Mouse (Mus musculus) kidney, postnatal 10 days (tissue): ENCODE measurements at regions not wholly inside any gene's neighbourhood (a gene's known extent, or its start where the extent isn't known, plus 50 kb on each side); places are given as distances from the start of the nearest gene placed in this dataset.

Source experiments
- DNase-seq: peaks from one replicate; pipeline ENCODE4 v3.0.0; 2021; ENCODE audit warnings: mixed read lengths

DNA sequence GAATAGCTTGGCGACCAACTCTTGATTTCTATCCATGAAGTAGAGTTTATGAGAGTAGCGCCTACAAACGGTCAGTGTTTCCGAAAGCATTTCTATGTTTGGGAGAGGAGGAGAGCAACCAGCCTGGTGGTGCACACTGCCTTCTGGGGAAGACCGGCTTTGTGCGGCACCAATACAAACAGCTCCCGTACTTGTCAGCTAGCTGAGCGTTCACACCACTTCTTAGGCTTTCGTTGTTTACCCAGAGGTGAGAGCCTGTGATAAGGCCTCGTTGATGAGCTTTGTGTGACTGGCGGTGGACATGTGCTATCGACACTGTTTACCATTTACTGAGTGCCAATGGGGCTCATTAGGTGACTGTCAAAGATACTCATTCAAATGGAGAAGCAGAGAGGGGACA, 162.0 kb downstream of the Chic2 start:
- no peak for DNase-seq

- peak; percentile 20 for DNase-seq
Measured at GRCm38 (mm10) chr5:74880669-74881226, 163.8 kb downstream of the Chic2 start.

DNA sequence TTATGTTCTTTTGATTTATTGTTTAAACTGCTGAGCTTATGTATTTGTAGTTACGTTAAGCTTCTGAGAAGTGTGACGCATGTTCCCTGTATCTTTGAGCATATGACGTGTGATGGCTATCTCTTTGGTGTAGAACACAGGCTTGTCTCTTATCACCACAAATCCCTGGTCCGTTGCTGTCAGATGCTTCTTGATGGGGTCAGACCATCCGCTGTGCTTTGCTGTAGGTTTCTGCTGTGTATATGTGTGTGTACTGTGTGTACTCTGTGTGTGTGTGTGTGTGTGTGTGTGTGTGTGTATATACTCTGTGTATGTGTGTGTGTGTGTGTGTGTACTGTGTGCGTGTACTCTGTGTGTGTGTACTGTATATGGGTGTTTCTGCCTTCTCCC, 164.5 kb downstream of the Chic2 start:
- DNase-seq: no peak

DNA sequence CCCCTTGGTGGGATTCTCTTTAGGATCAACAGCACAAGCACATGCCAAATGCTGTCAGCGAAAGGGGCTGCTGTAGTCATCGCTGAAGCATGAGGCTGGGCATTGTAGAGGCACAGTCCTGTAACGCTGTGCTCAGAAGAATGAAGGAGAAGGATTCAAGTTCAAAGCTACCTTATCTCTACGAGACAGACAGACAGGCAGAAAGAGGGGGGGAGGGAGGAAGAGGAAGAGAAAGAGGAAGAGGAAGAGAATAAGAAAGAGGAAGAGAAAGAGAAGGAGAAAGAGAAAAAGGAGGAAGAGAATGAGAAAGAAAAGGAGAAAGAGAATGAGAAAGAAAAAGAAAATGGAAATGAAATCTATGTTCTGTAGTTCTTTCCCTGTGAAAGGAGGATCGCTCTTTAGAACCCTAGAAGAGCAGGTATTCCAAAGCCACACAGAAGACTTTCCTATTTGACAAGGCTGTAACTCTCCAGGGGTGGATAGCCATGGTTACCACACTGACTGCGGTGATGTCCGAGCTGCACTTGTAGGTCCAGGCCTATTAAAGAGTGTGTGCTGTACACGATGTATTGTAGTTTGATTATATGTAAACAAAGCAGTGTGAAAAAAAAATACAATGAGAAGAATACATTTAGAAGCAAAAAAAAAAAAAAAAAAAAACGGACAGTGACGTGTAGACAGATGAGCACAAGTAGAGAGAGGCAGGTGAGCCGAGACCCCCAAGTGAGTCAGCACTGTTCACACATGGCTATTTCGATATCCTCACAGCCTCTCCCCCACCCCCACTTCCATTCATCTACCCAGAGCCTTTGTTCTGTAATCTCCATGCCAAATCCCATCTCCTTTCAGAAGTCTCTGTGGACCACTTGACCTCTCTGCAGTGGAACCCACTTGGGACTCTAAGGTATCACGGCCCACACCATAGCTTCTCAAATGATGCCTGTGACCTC, 165.2 kb downstream of the Chic2 start:
- no peak for DNase-seq

DNA sequence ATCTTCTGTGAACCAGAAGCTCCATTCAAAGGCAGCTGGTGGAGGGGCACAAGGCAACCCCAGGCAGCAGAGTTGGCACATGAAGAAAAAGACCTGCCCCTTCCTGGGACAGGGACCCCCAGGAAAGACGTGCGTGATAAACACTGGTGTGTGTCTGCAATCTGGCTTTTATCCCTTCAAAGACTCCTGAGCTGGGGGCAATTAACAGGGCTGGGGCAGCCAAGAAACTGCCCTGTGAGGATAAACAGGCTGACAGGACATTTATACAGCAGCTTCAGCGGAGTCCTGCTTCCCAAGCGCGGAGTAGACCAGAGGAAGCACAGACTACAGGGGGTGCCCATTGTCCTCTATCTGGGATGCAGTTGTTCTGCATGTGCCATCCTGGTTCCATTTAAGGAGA, 167.0 kb downstream of the Chic2 start:
- DNase-seq: no peak

DNA sequence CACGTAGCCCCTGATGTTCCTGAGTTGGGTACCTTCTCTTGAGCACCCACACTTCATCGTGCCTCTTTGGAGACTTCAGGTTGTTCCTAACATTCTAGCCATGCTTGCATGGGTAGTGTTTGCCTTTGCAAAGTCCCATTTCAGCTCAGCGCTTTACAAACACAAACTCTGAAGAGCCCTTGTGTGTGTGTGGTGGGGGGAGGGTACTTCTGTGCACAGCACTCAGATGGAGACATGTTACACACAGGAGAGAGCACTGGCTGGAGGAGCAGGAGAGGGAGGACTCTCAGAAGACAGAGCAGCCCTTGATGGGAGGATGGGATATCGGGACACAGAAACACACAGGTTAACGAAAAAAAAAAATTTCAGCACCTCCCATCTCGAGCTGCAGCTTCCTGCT, 167.4 kb downstream of the Chic2 start:
- no peak for DNase-seq

DNA sequence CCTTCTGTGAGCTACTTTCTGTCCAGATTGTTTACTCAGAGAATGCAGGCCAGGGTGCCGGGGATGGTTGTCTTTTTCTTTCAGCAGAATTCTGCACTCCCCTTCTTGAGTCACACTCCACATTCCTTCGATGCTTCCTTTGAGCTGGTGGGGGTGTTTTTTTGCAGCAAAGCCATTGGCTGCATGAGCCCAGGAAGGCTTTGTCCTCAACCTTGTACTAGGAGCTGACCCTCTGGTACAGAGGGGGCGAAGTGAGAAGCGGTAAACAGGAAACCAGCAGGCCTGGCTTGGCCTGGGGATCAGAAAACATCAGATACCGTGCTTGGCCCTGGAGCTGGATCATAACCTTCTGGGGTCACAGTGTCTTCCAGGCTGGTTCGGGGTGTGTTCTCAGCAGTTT, 169.9 kb downstream of the Chic2 start:
- peak; percentile 26 for DNase-seq

- no peak for DNase-seq
Measured at GRCm38 (mm10) chr5:74870615-74871014, 167.9 kb upstream of the Lnx1 start.

GRCm38 (mm10) chr5:74867113-74867785, 164.5 kb upstream of the Lnx1 start:
- no peak for DNase-seq

DNA sequence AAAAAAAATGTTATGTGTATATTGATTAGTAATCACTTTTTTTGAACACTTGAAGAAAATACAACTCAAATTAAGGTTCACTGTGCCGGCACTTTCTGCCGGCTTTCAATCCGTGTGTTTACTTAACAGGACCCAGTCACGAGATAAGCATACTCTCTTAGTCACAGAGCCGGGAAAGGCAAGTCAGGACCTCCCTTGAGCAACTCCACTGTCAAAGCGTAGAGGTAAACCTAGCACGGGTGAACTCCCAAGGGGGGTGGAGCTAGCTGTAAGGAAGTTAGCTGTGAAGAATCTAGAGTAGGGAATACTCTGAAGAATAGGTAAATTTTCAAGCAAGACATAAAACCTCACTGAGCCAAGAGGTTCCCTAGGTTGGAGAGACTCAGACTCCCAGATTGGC, 164.0 kb upstream of the Lnx1 start:
- no peak for DNase-seq

GRCm38 (mm10) chr5:74865446-74865845, 162.7 kb upstream of the Lnx1 start:
- DNase-seq: no peak

DNA sequence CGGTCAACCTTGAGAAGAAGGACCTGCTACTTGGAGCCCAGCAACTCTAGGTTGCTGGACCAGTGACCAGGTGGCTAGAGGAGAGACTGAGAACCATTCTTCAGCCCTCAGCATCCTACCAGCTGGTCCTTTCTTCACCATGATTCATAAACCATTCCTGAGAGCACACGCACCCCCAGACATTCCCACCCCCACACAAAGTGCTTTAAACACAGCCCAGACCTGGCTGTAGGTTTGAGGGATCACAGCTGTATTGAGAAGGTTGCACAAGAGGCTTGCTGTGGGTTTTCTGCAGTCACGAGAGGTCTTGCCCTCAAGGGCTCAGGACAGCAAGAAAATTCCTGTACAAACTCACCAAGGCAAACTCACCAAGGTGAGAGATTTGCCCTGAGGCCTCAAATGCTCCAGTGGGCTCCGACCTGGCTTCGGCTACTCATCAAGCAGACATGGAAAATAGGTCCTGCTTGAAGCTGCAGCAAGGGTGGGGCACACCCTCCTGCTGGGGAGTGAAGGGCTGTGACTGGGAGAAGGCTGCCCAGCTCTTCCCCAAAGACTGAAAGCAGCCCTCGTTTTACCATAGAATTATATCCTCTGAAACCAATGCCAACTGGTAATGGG, 161.9 kb upstream of the Lnx1 start:
- DNase-seq: peak; percentile 17

- DNase-seq: peak; percentile 12
Measured at GRCm38 (mm10) chr5:74861297-74861696, 158.6 kb upstream of the Lnx1 start.

DNA sequence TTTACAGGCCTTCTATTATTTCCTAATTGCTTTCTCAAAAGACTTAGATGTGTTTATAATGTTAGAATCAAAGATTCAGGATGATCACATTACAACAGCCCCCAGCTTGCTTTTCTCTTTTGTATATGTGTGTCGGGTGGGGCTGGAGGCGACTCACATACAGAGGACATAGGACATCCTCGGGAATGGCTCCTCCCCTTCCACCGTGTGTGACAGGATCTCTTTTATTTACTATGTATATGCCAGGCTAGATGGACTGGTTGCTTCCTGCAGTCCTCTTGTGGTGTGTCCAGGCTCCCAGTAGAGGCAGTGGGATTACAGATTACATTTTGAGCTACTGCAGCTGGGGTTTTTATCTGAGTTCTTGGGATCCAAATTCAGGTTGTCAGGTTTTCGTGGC, 155.1 kb upstream of the Lnx1 start:
- DNase-seq: no peak

GRCm38 (mm10) chr5:74857161-74857560, 154.4 kb upstream of the Lnx1 start:
- DNase-seq: no peak

DNA sequence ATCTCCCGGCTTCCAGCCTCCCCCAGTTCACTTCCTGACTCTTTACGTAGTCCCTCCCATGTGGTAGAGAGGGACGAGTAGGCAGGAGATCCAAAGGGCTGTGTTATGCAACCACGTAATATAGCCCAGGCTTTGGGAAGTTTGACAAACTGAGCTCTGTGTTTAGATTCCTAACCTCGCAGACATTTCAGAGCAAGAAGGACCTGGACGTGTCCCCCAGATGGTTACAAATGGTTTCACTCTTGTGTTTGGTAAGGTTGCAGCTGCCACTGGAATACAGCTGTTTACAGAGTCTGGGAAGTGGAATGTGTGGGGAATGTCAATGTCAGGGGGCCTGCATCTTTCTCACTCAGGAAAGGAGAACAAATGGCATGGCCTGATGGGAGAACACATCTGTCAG, 145.1 kb upstream of the Lnx1 start:
- no peak for DNase-seq

DNA sequence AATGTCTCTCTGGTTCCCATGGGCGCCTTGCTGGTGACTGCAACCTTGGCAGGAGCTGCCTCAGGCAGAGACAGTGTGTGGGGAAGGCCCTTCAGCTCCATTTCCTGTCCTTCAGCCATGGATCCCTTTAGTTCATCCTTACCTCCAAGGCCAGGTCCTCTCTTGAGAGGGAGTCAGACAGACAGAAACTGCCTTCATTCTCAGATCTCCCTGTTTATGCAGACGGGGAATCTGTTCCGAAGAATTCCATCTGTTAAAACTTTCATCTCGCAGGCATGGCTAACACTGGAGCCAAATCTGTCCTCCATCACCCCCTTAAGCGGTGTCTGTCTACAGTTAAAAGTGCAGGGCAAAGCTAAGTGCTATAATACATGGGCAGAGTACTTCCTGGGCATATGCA, 144.0 kb upstream of the Lnx1 start:
- DNase-seq: no peak

- no peak for DNase-seq
Measured at GRCm38 (mm10) chr5:74834401-74834800, 131.7 kb upstream of the Lnx1 start.

- no peak for DNase-seq
Measured at GRCm38 (mm10) chr5:74833887-74834286, 131.2 kb upstream of the Lnx1 start.

DNA sequence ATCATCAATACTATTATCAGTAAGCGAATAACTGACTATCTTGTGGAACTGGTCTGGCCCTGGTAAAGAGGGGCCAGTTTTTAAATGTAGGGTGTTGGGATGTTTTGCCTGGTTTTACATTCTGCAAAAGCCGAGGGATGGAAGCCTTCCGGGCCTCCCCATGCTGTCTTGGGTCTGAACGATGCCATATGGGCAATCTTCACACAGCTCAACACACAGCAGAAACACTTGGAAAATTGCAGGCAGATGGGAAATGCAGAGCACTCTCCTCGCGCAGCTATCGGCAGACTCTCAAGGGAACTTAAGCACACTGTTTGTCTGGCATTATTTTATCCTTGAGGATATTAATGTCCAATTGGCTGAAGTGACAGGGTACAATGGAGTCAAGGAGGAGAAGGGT, 129.3 kb upstream of the Lnx1 start:
- DNase-seq: no peak

GRCm38 (mm10) chr5:74830646-74831045, 127.9 kb upstream of the Lnx1 start:
- no peak for DNase-seq

DNA sequence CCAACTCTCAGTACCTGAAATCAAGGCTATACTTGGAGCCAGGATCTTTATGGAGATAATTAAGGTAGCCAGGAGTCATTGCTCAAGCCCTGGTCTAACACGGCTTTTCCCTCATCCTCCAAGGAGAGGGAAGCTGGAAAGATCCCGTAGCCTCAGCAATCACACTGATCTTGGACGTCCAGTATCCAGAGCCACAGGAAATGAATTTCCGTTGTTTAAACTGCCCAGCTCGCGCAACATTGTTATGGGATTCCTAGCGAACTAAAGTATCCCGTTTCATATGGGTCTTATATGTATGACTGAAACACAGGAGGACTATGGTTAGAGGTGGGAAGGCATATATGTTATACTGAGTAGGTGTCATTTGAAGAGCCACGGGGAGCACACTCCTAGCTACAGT, 126.3 kb upstream of the Lnx1 start:
- DNase-seq: no peak

- DNase-seq: no peak
Measured at GRCm38 (mm10) chr5:74827944-74828343, 125.2 kb upstream of the Lnx1 start.
